Mouse (Mus musculus): ENCODE data around the gene Prkd2.

The Prkd2 gene

GRCm38 (mm10) chr7:16871600-16871999 is 28.9 kb downstream of the Prkd2 start:
- DNase-seq, result no peak

- DNase-seq, result no peak
Observed at GRCm38 (mm10) chr7:16872478-16872877, 29.8 kb downstream of the Prkd2 start.

GRCm38 (mm10) chr7:16873392-16873791 is 30.7 kb downstream of the Prkd2 start:
- no peak for DNase-seq

DNA sequence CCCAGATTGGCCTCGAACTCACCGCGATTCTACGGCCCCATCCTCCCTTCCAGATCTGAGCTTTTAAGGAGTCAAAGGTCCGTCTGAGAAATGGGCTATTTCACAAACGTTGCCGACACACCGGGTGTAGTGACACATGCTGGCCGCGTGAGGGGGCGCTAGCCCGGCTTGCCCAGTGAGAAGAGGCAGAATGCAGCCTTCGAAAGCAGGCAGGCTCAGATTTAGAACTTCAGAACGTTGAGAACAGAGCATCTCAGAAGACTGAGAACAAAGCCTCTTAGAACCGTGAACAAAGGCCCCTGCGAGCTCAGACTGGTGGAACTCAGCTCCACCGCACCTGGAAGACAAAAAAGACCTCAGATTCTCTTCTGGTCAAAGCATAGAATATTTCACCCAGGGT is 31.5 kb downstream of the Prkd2 start:
- peak; percentile 86 for DNase-seq

DNA sequence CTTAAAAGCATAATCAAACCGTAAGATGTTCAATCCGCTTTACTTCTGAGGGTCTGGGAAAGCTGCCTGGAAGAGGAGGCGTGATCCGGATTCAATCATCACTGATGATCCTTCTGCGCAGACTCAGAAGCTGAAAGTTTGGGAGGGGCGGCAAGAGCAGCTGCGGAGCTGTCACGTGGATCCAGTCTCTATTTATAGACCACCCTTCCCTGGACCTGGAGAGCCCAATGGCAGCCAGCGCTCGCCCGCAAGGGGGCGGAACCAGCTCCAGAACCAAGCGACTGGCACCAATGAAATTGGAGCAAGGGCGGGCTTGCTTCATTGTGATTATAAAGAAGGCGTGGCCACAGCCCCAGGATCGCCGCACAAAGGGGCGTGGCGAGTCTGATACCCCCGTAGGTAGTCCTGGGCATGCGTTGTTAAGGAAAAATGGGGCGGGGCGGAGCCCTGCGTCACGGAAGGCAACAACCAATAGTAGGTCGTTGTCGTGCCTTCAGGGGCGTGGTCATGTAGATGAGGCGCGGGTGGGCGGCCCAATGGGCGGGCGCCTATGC is 32.1 kb downstream of the Prkd2 start:
- DNase-seq, result peak; percentile 100

DNA sequence AGATGAGACGGTGACA is 32.4 kb downstream of the Prkd2 start, which contains the start of gene Dact3:
Dact3 (plus strand) TSS at position 8 of the 16 bp plus-strand sequence.
- no peak for DNase-seq

DNA sequence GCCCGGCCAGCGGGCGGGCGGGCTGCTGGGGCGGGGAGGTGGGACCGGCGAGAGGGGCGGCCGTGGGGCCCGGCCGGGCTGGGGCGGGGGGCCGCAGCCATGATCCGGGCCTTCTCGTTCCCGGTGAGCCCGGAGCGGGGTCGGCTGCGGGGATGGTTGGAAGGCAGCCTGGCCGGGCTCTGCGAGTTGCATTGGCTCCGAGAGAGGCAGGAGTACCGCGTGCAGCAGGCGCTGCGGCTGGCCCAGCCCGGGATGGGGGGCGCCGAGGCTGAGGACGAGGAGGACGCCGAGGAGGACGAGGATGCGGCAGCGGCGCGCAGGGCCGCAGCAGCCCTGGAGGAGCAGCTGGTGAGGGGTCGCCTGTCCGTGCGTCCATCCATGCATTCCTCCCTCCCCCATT is 32.6 kb downstream of the Prkd2 start:
- DNase-seq, result no peak

- DNase-seq, result no peak
Observed at GRCm38 (mm10) chr7:16876006-16876405, 33.3 kb downstream of the Prkd2 start.

- peak; percentile 58 for DNase-seq
Observed at GRCm38 (mm10) chr7:16876608-16877007, 33.9 kb downstream of the Prkd2 start.

- no peak for DNase-seq
Observed at GRCm38 (mm10) chr7:16877717-16878116, 35.0 kb downstream of the Prkd2 start.

- peak; percentile 95 for DNase-seq
Observed at GRCm38 (mm10) chr7:16879796-16880547, 37.3 kb downstream of the Prkd2 start.

GRCm38 (mm10) chr7:16880615-16881014 is 37.9 kb downstream of the Prkd2 start:
- no peak for DNase-seq

DNA sequence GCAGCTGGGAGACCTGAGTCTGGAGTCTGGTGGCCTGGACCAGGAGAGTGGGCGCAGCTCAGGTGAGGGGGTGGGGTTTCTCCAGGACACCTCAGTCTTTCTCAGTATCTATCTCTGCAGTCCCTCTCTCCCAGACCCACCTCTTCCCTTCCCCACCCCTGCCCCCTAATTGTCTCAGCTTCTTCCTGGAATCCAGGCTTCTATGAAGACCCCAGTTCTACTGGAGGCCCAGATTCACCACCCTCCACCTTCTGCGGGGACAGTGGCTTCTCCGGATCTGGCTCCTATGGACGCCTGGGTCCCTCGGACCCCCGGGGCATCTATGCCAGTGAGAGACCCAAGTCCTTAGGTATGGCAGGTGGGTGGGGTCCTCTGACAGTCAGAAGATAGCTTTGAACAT is 40.5 kb downstream of the Prkd2 start:
- DNase-seq, result no peak

GRCm38 (mm10) chr7:16884334-16884733 is 41.6 kb downstream of the Prkd2 start:
- DNase-seq, result no peak

DNA sequence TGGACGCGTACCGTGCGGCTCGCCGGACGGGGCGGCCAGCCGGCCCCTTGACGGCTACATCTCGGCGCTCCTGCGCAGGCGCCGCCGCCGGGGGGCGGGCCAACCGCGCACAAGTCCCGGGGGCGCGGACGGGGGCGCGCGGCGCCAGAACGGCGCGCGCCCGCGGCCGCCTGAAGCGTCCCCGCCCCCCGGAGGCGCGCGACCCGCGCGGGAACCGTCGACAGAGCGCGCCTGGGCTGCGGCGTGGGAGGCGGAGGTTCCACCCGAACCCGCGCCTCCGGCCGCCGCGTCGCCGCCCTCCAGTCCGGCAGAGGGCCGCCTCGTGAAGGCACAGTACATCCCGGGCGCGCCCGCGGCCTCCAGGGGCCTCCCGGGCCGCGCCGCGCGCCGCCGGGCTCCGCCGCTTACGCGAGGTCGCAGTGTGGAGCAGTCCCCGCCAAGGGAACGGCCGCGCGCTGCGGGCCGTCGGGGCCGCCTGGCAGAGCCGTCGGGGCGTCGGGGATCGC is 42.6 kb downstream of the Prkd2 start:
- DNase-seq, result peak; percentile 52

- DNase-seq, result no peak
Observed at GRCm38 (mm10) chr7:16885905-16886304, 43.2 kb downstream of the Prkd2 start.

DNA sequence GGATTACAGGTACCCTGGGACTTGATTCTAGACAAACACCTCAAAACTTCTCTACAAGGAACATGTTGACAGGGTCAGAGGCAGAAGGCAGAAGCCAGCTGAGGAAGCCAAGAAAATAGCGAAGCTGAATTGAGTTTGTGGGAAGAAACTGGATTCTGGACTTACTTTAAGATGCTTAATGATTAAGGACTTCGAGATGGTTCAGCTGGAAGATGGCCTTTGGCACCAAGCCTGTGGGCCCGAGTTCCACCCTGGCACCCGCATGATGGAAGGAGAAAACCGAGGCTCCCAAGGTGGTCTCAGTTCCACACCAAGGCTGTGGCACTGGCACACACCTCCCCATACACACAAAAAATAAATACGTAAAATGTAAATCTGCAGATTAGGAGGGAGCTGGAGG is 47.8 kb downstream of the Prkd2 start:
- DNase-seq, result no peak

- no peak for DNase-seq
Observed at GRCm38 (mm10) chr7:16890944-16891343, 48.2 kb downstream of the Prkd2 start.

DNA sequence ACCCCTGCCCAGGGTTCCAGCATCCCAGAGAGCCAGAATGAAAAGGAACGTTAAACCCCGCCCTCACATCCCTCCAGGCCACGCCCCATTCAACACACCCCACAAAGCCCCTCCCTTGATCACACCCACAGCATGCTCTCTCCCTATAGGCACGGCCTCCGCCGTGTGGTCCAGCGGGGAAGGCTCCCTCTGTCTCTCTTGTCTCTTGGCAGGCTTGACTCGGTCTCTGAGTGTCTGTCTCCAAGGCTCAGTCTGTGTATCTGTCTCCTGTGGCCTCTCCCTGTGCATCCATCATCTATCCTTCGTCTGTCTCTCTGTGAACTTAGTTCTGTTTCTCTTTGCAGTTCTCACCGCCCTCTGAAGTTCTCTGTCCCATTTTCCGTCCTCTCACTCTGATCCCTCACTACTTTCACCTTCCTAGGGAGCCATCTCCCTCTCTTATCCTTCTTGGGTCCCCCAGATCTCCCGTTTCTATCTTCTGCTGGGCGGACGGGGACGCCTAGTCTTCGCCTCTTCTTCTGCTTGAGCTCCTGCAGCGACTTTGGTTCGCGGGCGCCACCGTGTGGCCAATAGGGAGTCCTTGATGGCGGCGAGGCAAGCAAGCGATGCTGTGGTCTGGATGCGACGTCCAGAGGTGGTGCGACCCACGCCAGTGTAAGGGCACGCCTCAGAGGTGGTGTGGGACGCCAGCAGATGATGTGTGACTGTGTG is 49.1 kb downstream of the Prkd2 start, which contains the start of gene Gng8:
Gng8 (plus strand) TSS at position 146 of the 711 bp plus-strand sequence.
- DNase-seq, result peak; percentile 92

GRCm38 (mm10) chr7:16892352-16892730 is 49.6 kb downstream of the Prkd2 start:
- no peak for DNase-seq

DNA sequence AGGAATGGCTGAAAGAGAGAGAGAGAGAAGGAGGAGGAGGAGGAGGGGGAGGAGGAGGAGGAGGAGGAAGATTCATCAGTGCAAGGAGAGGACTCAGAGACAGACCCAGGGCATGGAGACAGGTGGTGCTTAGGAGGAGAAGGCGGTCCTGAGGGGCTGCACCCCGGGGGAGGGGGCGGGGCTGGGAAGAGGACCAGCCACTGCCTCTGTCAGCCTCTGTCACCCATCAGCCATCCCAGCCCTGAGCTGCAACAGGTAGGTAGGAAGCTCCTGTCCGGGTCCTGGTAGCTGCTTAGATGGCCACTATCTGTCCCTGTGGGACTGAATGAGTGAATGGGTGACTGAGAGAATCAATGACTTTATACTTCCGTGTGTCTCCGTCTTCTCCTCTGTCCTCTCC is 50.9 kb downstream of the Prkd2 start:
- no peak for DNase-seq

GRCm38 (mm10) chr7:16894279-16894678 is 51.6 kb downstream of the Prkd2 start:
- peak; percentile 90 for DNase-seq

GRCm38 (mm10) chr7:16895000-16895399 is 52.3 kb downstream of the Prkd2 start:
- peak; percentile 90 for DNase-seq

- no peak for DNase-seq
Observed at GRCm38 (mm10) chr7:16895511-16895910, 52.8 kb downstream of the Prkd2 start.

DNA sequence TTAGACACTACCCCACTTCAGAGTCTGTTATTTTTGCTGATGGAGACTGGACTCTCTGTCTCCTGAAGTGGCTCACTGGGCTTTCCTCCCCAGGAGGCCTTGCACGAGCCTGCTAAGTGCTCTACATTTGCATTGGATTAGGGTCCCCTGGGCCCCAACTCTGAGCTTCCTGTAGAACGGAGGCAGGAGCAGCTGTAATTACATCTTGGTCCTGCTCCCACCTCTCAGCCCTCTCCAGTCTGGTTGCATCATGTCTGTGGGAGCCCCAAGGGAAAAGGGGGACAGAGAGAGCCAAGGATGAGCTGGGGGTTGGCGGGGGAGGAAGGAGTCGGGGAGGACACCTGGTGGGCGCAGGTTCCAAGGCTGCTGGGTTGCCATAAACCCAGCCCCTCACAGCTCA is 57.8 kb downstream of the Prkd2 start:
- peak; percentile 64 for DNase-seq

Measured in retina, postnatal 1 day (tissue).